Mouse (Mus musculus) kidney, embryonic 16.5 days (tissue): ENCODE data around the gene Kdm7a. TPM values are rescaled to one million over a fixed set of nuclear protein-coding genes. Genes with fewer than 3 reads are reported as not detected.

Source experiments
- ATAC-seq: fragments of 200-750 bp; cut with Nextera tagmentation; 2 replicates; pipeline ENCODE4 v1.8.0; 2017; ENCODE audit warnings: moderate TSS enrichment; ENCODE audit not compliant: low FRiP score, low TSS enrichment
- H3K27ac ChIP-seq: fragments of 300-500 bp; sonication (generic); 2 replicates; pipeline ENCODE4 v1.5.1; 2014; ENCODE audit warnings: low read length
- H3K27me3 ChIP-seq: fragments of 300-500 bp; sonication (generic); 2 replicates; pipeline ENCODE4 v1.6.1; 2014; ENCODE audit warnings: low read length, control low read depth, mixed read lengths; ENCODE audit not compliant: insufficient read depth
- H3K36me3 ChIP-seq: fragments of 300-500 bp; sonication (generic); 2 replicates; pipeline ENCODE4 v1.6.1; 2014; ENCODE audit warnings: low read length, control low read depth, mixed read lengths; ENCODE audit not compliant: insufficient read depth
- H3K4me1 ChIP-seq: fragments of 300-500 bp; sonication (generic); 2 replicates; pipeline ENCODE4 v1.6.1; 2014; ENCODE audit warnings: low read length, control low read depth, mixed read lengths; ENCODE audit not compliant: insufficient read depth
- H3K4me2 ChIP-seq: fragments of 300-500 bp; sonication (generic); replicated peaks from 2 replicates; pipeline ENCODE4 v1.6.1; 2014; ENCODE audit warnings: low read depth, low read length
- H3K4me3 ChIP-seq: fragments of 300-500 bp; sonication (generic); 2 replicates; pipeline ENCODE4 v1.5.1; 2014; ENCODE audit warnings: mild to moderate bottlenecking, low read length
- H3K9ac ChIP-seq: fragments of 300-500 bp; sonication (generic); replicated peaks from 2 replicates; pipeline ENCODE4 v1.6.1; 2014; ENCODE audit warnings: low read length
- H3K9me3 ChIP-seq: fragments of 300-500 bp; sonication (generic); 2 replicates; pipeline ENCODE4 v1.6.1; 2016; ENCODE audit warnings: low read length, control low read depth
- WGBS: fragments of 180-500 bp; shearing (Covaris S2); extraction: QIAGEN DNeasy Blood & Tissue Kit; methylation state at CpG from one replicate; pipeline ENCODE4 v1.1.7; 2014; 5-methylcytosine and 5-hydroxymethylcytosine counted together
- polyA plus RNA-seq: library from polyadenylated mRNA; unstranded; fragments of >200 nt; fragmentation: Nextera tagmentation; extraction: Ambion mirVana; gene quantifications from 2 replicates; pipeline ENCODE4 v1.2.1, GENCODE M21; 2015

Gene Kdm7a
- polyA plus RNA-seq, 1 experiment from 2014 or later, result 5.7 TPM

- 91% methylated on average over 4 of the region's 4 CpGs for WGBS
- no peak overlapping the region for H3K4me3 ChIP-seq
- no peaks in the 10 kb centered on the region for H3K27me3 ChIP-seq
Observed at GRCm38 (mm10) chr6:39209677-39210076, 3.1 kb upstream of the Kdm7a start.

GRCm38 (mm10) chr6:39208181-39208580, 1.6 kb upstream of the Kdm7a start:
- no peak overlapping the region for H3K27ac ChIP-seq
- ATAC-seq, result no peak
- 62% methylated on average over 4 of the region's 4 CpGs for WGBS

More at GRCm38 (mm10) chr6:39209677-39210076, 3.1 kb upstream of the Kdm7a start:
- no peak for ATAC-seq
- Histone ChIP-seq H3K36me3 (no peaks in the 10 kb centered on the region), H3K4me2 (no peak overlapping the region), H3K27ac (no peak overlapping the region), H3K9ac (no peak overlapping the region), H3K4me1 (peaks cover 4% of the 10 kb centered on the region; the same call in 1 of the 2 replicates), H3K9me3 (no peaks in the 10 kb centered on the region)

GRCm38 (mm10) chr6:39205650-39206580, 674 bp downstream of the Kdm7a start:
- under 1% methylated on average over 77 of the region's 121 CpGs for WGBS
- no peaks in the 10 kb centered on the region for H3K27me3 ChIP-seq

More at GRCm38 (mm10) chr6:39208181-39208580, 1.6 kb upstream of the Kdm7a start:
- H3K4me1 ChIP-seq, result peaks cover 10% of the 10 kb centered on the region; the same call in 1 of the 2 replicates
- no peak overlapping the region for H3K9ac ChIP-seq
- H3K36me3 ChIP-seq, result no peaks in the 10 kb centered on the region
- H3K4me2 ChIP-seq, result no peak overlapping the region
- no peaks in the 10 kb centered on the region for H3K27me3 ChIP-seq
- H3K9me3 ChIP-seq, result no peaks in the 10 kb centered on the region
- no peak overlapping the region for H3K4me3 ChIP-seq

GRCm38 (mm10) chr6:39205064-39205649, 1.4 kb downstream of the Kdm7a start:
- peak overlapping the region; percentile 99 for H3K9ac ChIP-seq
- H3K27ac ChIP-seq, result peak overlapping the region; percentile 94
- peak overlapping the region; percentile 99 for H3K4me3 ChIP-seq
- no peaks in the 10 kb centered on the region for H3K27me3 ChIP-seq
- no peaks in the 10 kb centered on the region for H3K36me3 ChIP-seq
- WGBS, result under 1% methylated on average over 30 of the region's 30 CpGs
- peak; percentile 47 for ATAC-seq
- peaks cover 10% of the 10 kb centered on the region; the same call in 1 of the 2 replicates for H3K4me1 ChIP-seq
- H3K4me2 ChIP-seq, result peak overlapping the region; percentile 83
- H3K9me3 ChIP-seq, result no peaks in the 10 kb centered on the region

More at GRCm38 (mm10) chr6:39205650-39206580, 674 bp downstream of the Kdm7a start:
- H3K27ac ChIP-seq, result peak overlapping the region; percentile 94
- no peaks in the 10 kb centered on the region for H3K9me3 ChIP-seq
- peaks cover 10% of the 10 kb centered on the region; the same call in 1 of the 2 replicates for H3K4me1 ChIP-seq
- H3K9ac ChIP-seq, result peak overlapping the region; percentile 99
- H3K4me2 ChIP-seq, result peak overlapping the region; percentile 83
- H3K36me3 ChIP-seq, result no peaks in the 10 kb centered on the region
- peak overlapping the region; percentile 99 for H3K4me3 ChIP-seq
- ATAC-seq, result peak; percentile 59

- no peak overlapping the region for H3K4me3 ChIP-seq
- H3K9me3 ChIP-seq, result no peaks in the 10 kb centered on the region
- peaks cover 10% of the 10 kb centered on the region; the same call in 1 of the 2 replicates for H3K4me1 ChIP-seq
- no peak for ATAC-seq
- no peak overlapping the region for H3K9ac ChIP-seq
- H3K36me3 ChIP-seq, result no peaks in the 10 kb centered on the region
- 44% methylated on average over 4 of the region's 4 CpGs for WGBS
- H3K4me2 ChIP-seq, result no peak overlapping the region
- H3K27ac ChIP-seq, result no peak overlapping the region
- H3K27me3 ChIP-seq, result no peaks in the 10 kb centered on the region
Observed at GRCm38 (mm10) chr6:39204444-39204843, 2.1 kb downstream of the Kdm7a start.

- H3K4me3 ChIP-seq, result no peak overlapping the region
- H3K36me3 ChIP-seq, result no peaks in the 10 kb centered on the region
- no peak overlapping the region for H3K27ac ChIP-seq
- no peaks in the 10 kb centered on the region for H3K9me3 ChIP-seq
- no peaks in the 10 kb centered on the region for H3K27me3 ChIP-seq
- 84% methylated on average over 4 of the region's 4 CpGs for WGBS
- H3K4me1 ChIP-seq, result peaks cover 10% of the 10 kb centered on the region; the same call in 1 of the 2 replicates
- no peak for ATAC-seq
- no peak overlapping the region for H3K9ac ChIP-seq
- H3K4me2 ChIP-seq, result no peak overlapping the region
Observed at GRCm38 (mm10) chr6:39203236-39203635, 3.4 kb downstream of the Kdm7a start.

GRCm38 (mm10) chr6:39193006-39193405, 13.6 kb downstream of the Kdm7a start:
- WGBS, result 68% methylated on average over 5 of the region's 5 CpGs
- Histone ChIP-seq H3K4me3 (no peak overlapping the region), H3K36me3 (no peaks in the 10 kb centered on the region), H3K4me2 (no peak overlapping the region), H3K27me3 (no peaks in the 10 kb centered on the region), H3K9ac (no peak overlapping the region), H3K9me3 (no peaks in the 10 kb centered on the region), H3K27ac (no peak overlapping the region), H3K4me1 (peaks cover 3% of the 10 kb centered on the region; the same call in 1 of the 2 replicates)
- no peak for ATAC-seq

- Histone ChIP-seq H3K36me3 (no peaks in the 10 kb centered on the region), H3K4me2 (no peak overlapping the region), H3K9ac (no peak overlapping the region), H3K27me3 (no peaks in the 10 kb centered on the region), H3K27ac (no peak overlapping the region), H3K4me1 (peaks cover 3% of the 10 kb centered on the region; the same call in 1 of the 2 replicates), H3K9me3 (no peaks in the 10 kb centered on the region), H3K4me3 (no peak overlapping the region)
- ATAC-seq, result no peak
- WGBS, result 83% methylated on average over 2 of the region's 2 CpGs
Observed at GRCm38 (mm10) chr6:39191518-39191917, 15.1 kb downstream of the Kdm7a start.

GRCm38 (mm10) chr6:39187227-39187626, 19.4 kb downstream of the Kdm7a start:
- H3K36me3 ChIP-seq, result no peaks in the 10 kb centered on the region
- no peak overlapping the region for H3K4me3 ChIP-seq

More at GRCm38 (mm10) chr6:39187227-39187626, 19.4 kb downstream of the Kdm7a start:
- no peak overlapping the region for H3K4me2 ChIP-seq
- no peak for ATAC-seq
- no peaks in the 10 kb centered on the region for H3K27me3 ChIP-seq
- no peak overlapping the region for H3K27ac ChIP-seq
- WGBS, result 38% methylated on average over 2 of the region's 2 CpGs
- no peaks in the 10 kb centered on the region for H3K9me3 ChIP-seq
- H3K4me1 ChIP-seq, result peaks cover 3% of the 10 kb centered on the region; the same call in 1 of the 2 replicates
- no peak overlapping the region for H3K9ac ChIP-seq
